Mouse (Mus musculus) adrenal gland, adult 8-10 months (tissue): ENCODE measurements around the gene Vmn2r20. TPM values are rescaled to one million over a fixed set of nuclear protein-coding genes. Genes with fewer than 3 reads are reported as not detected.
"Not testable (repeated sequence)": the region's sequence is repeated elsewhere in the genome, so short reads cannot be mapped to it uniquely, and the experiment has no call there.

ENCODE experiments used
- DNase-seq: peaks from one replicate; pipeline ENCODE4 v3.0.0; 2022
- total RNA-seq, 4 experiments: library from RNA; stranded (reverse); gene quantifications; 2 replicates each; pipeline ENCODE4 v1.2.4; 2022

Gene Vmn2r20
- not detected for total RNA-seq

DNA sequence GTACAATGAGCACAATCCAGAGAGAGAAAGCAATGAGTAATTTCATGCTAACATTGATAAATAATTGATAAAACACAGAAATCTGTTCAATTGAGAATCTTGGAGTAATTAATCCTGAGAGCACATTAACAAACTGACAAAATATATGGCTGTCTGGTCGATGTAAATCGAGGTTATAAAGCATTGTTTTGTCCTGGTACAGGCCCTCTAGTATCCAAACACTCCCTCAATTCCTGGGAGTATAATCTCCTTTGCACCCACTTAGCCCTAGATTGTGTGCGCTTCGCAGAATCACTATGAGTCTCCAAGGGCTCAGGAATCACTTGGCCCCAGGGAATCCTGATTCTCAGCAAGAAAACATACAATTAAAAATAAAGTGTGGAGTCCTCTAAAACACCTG lies at the start of gene Vmn2r20:
TSS of gene Vmn2r20 (minus strand) at position 101 of the 400 bp plus-strand sequence.
- DNase-seq: not testable (repeated sequence)

DNA sequence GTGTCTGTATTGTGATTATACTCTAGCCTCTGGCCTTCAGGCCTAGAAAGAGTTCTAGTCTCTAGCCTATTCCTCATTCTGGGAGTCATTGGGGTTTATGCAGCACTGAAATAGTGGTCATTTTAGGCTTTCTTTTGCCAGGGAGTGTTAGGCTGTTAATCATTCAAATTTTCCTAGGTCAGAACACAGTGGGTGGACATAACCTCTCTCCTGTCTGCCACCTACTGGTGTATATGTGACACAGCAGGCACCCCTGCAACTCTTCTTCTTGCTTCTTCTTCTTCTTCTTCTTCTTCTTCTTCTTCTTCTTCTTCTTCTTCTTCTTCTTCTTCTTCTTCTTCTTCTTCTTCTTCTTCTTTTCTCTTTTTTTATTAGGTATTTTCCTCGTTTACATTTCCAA lies 6.5 kb upstream of the Vmn2r20 start:
- DNase-seq: not testable (repeated sequence)

DNA sequence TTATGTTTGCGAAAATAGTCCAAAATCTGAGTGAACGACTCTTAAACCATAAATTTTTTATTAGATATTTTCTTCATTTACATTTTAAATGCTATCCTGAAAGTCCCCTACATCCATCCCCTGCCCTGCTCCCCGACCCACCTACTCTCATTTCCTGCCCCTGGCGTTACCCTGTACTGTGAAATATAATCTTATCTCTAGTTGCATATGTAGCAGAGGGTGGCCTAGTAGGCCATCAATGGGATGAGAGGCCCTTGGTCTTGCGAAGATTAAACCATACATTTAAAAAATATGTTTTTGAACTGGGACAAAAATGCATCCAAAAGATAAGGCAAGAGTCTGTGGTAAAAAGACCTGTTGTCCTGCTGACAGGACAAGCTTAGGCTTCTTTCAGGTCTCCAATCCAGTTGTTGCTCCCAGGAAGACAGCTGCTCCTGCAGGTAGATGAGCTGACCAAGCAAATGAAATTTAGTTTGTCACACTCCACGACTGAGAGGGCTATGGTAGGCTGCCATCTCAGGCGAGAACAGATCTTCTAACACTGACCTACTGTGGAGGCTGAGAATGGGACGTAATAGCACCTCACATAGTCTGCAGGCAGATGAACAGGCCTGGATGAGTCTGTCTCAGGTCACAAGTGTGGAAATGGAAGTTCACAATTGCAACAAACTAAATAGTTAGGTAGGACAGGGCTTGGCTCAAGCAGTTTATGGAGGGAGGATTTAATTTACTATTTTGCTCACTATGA lies 10.8 kb downstream of the Vmn2r20 start:
- DNase-seq: not testable (repeated sequence)

DNA sequence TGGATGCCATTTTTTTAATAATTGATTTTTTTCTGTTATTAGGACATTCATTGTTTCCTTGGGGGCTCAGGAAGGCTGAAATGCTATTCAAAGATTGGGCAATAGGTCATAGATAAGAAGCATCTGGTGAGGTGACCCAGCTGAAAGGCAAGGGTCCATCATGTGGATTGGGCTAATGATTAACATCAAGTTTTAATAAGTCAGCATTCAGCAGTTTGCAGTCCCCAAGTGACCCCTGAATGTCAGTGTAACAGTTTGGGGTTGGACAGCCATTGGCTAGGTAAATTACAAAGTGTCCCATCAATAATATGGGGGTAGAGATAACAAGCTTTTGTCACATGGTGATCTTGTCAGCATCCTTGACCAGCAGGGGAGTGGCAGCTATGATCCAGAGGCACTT lies 29.1 kb downstream of the Vmn2r20 start:
- not testable (repeated sequence) for DNase-seq

DNA sequence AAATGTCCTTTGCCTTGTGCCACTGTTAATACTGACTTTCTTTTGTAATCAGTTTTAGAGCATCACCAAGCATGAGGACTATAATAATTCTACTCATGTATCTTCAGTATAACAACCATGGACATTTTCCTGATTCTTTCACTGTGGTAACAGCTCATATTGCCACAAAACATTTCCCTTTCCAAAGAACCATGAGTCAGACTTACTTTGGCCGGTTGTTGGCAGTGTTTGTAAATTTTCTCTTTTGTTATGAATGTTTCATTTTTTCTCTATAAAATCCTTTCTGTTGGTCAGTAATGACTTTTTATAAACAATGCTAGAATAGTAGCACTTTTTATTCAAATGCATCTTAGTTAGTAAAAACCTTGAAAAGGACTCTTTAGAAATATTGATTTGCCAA lies 71.8 kb downstream of the Vmn2r20 start:
- no peak for DNase-seq

DNA sequence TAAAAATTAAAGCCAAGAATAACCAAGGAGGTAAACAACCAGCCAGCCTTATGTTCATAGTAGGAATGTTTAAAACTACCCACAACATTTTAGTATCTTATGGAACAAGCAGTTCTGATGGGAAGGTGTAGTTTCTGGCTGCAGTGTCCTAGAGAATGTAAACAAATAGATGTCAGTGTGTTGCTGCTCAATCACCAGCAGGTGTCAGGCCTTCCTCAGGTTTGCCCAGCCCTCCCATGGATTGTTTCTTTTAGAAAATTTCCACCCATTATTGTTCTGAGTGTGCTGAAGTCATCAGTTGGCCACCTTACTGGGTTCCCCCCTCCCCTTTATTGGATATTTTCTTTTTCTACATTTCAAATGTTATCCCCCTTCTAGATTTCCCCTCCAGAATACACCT lies 77.8 kb downstream of the Vmn2r20 start:
- no peak for DNase-seq

DNA sequence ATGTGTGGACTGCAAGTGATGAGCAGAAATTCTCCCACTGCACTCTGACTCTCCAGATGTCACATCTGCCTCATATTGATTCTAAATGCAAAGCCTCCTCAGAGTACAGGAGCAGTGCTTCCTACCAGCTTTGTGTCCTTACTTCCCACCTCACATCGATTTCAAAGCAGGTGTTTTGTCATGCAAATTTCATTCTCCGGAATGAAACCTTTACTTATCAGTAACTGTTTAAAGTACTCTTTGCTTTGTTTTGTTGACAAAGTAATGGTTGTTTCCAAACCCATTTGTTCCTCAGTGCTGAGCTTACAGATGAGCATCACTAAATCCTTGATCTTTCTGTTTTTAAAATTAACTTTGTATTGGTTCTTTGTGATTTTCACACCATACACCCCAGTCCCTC lies 85.4 kb downstream of the Vmn2r20 start:
- no peak for DNase-seq

Other genes with a start within 250 kb of the Vmn2r20 start
- under 1 TPM in 3 of 4 experiments, not detected in 1; 0.20 to 0.59 (median 0.49) TPM for gene Clec4b2, start 245.2 kb downstream of the Vmn2r20 start, total RNA-seq
- 1 to 10 TPM in 3 of 4 experiments, not detected in 1; 2.4 to 3.0 (median 2.4) TPM for gene Clec4n, start 188.3 kb downstream of the Vmn2r20 start, total RNA-seq
- 1 to 10 TPM in 3 of 4 experiments, under 1 TPM in 1; 0.87 to 2.3 (median 1.5) TPM for gene Clec4d, start 156.0 kb downstream of the Vmn2r20 start, total RNA-seq
- gene Clec4e, start 128.2 kb downstream of the Vmn2r20 start, total RNA-seq: under 1 TPM in 3 of 4 experiments, not detected in 1; 0.13 to 0.29 (median 0.21) TPM
- gene Vmn2r19, start 109.8 kb downstream of the Vmn2r20 start, total RNA-seq: not detected
- gene Vmn2r21, start 115.3 kb upstream of the Vmn2r20 start, total RNA-seq: not detected
- gene Vmn2r22, start 232.6 kb upstream of the Vmn2r20 start, total RNA-seq: not detected